Mouse (Mus musculus) midbrain, embryonic 14.5 days (tissue): ENCODE measurements around the gene Tmem259. TPM values are rescaled to one million over a fixed set of nuclear protein-coding genes. Genes with fewer than 3 reads are reported as not detected.

ENCODE experiments used
- polyA plus RNA-seq: library from polyadenylated mRNA; unstranded; fragments of >200 nt; fragmentation: Nextera tagmentation; extraction: Ambion mirVana; gene quantifications from 2 replicates; pipeline ENCODE4 v1.2.1, GENCODE M21; 2014

Tmem259 gene
- polyA plus RNA-seq, 1 experiment from 2014 or later, result 20.7 TPM

Other genes with a start within 250 kb of the Tmem259 start
- gene Polrmt, start 237.7 kb downstream of the Tmem259 start, polyA plus RNA-seq, result 35.9 and 39.8 TPM in 2 replicates
- 0.87 and 1.0 TPM in 2 replicates for gene Fgf22, start 229.3 kb downstream of the Tmem259 start, polyA plus RNA-seq
- gene Rnf126, start 217.4 kb downstream of the Tmem259 start, polyA plus RNA-seq, result 92.8 and 94.6 TPM in 2 replicates
- 0.80 and 1.5 TPM in 2 replicates for gene Fstl3, start 207.1 kb downstream of the Tmem259 start, polyA plus RNA-seq
- 0.30 TPM in 1 of 2 replicates, not detected in the other for gene Prss57, start 193.4 kb downstream of the Tmem259 start, polyA plus RNA-seq
- gene Palm, start 190.8 kb downstream of the Tmem259 start, polyA plus RNA-seq, result 270 and 307 TPM in 2 replicates
- 0.45 and 1.5 TPM in 2 replicates for gene Misp, start 163.3 kb downstream of the Tmem259 start, polyA plus RNA-seq
- gene Ptbp1, start 129.9 kb downstream of the Tmem259 start, polyA plus RNA-seq, result 47.5 and 74.0 TPM in 2 replicates
- 14.9 and 16.7 TPM in 2 replicates for gene Prtn3, start 109.9 kb downstream of the Tmem259 start, polyA plus RNA-seq
- 342 and 375 TPM in 2 replicates for gene Plppr3, start 109.7 kb downstream of the Tmem259 start, polyA plus RNA-seq
- gene Elane, start 98.1 kb downstream of the Tmem259 start, polyA plus RNA-seq, result not detected in 2 replicates
- gene Cfd, start 93.5 kb downstream of the Tmem259 start, polyA plus RNA-seq, result not detected in 2 replicates
- gene Med16, start 75.4 kb downstream of the Tmem259 start, polyA plus RNA-seq, result 57.2 and 58.8 TPM in 2 replicates
- 3.5 and 8.6 TPM in 2 replicates for gene Gm26602, start 73.5 kb downstream of the Tmem259 start, polyA plus RNA-seq
- 2.4 and 2.9 TPM in 2 replicates for gene Kiss1r, start 67.4 kb downstream of the Tmem259 start, polyA plus RNA-seq
- 220 and 229 TPM in 2 replicates for gene R3hdm4, start 63.1 kb downstream of the Tmem259 start, polyA plus RNA-seq
- gene Arid3a, start 57.3 kb downstream of the Tmem259 start, polyA plus RNA-seq, result 2.4 and 4.0 TPM in 2 replicates
- 89.6 and 117 TPM in 2 replicates for gene Wdr18, start 24.2 kb downstream of the Tmem259 start, polyA plus RNA-seq
- gene Grin3b, start 13.6 kb downstream of the Tmem259 start, polyA plus RNA-seq, result 0.39 and 0.53 TPM in 2 replicates
- 10.9 and 35.0 TPM in 2 replicates for gene Cnn2, start 4.3 kb upstream of the Tmem259 start, polyA plus RNA-seq
- gene Abca7, start 12.2 kb upstream of the Tmem259 start, polyA plus RNA-seq, result 3.7 and 4.1 TPM in 2 replicates
- gene Arhgap45, start 32.3 kb upstream of the Tmem259 start, polyA plus RNA-seq, result 0.39 and 1.4 TPM in 2 replicates
- 157 and 167 TPM in 2 replicates for gene Polr2e, start 55.5 kb upstream of the Tmem259 start, polyA plus RNA-seq
- 508 and 543 TPM in 2 replicates for gene Gpx4, start 62.8 kb upstream of the Tmem259 start, polyA plus RNA-seq
- 13.2 and 13.3 TPM in 2 replicates for gene Sbno2, start 121.2 kb upstream of the Tmem259 start, polyA plus RNA-seq
- gene Stk11, start 131.5 kb upstream of the Tmem259 start, polyA plus RNA-seq, result 26.5 and 38.7 TPM in 2 replicates
- 407 and 480 TPM in 2 replicates for gene Atp5d, start 154.3 kb upstream of the Tmem259 start, polyA plus RNA-seq
- gene Cbarp, start 156.5 kb upstream of the Tmem259 start, polyA plus RNA-seq, result 78.9 and 101 TPM in 2 replicates
- 62.6 and 65.6 TPM in 2 replicates for gene Midn, start 163.9 kb upstream of the Tmem259 start, polyA plus RNA-seq
- 295 and 421 TPM in 2 replicates for gene Cirbp, start 181.7 kb upstream of the Tmem259 start, polyA plus RNA-seq
- gene 1600002K03Rik, start 188.6 kb upstream of the Tmem259 start, polyA plus RNA-seq, result 5.7 and 9.9 TPM in 2 replicates
- gene Efna2, start 195.2 kb upstream of the Tmem259 start, polyA plus RNA-seq, result 41.9 and 50.1 TPM in 2 replicates
- gene Mum1, start 242.1 kb upstream of the Tmem259 start, polyA plus RNA-seq, result 51.5 and 65.4 TPM in 2 replicates